23 mouse cellular contexts compared by ENCODE assay signal in genomic region chr13:112342971-112343627, GRCm38 (mm10). TPM values are rescaled to one million over a fixed set of nuclear protein-coding genes. Genes with fewer than 3 reads are reported as not detected.
DNase-seq lines count a peak whose midpoint lies in the region; ATAC-seq lines count a peak whose summit lies in the region.
"Had no signal": no experiment of that assay in that cellular context is flagged by ENCODE, and none has a peak within 500 bp of the region (broad histone marks: within the 10 kb centered on the region; RNA-seq: fewer than 3 reads in every experiment).

No protein-coding gene starts in this region.

- H3K4me3 ChIP-seq in liver, embryonic 11.5 days (ENCODE audit: low read depth, low read length): no peak overlapping the region
- H3K4me3 ChIP-seq: embryonic facial prominence, embryonic 13.5 days; heart, embryonic 10.5 days; hindbrain, embryonic 13.5 days; intestine, embryonic 15.5 days; limb, embryonic 13.5 days; liver, embryonic 15.5 days; neural tube, embryonic 15.5 days; stomach, embryonic 15.5 days had no signal

- no peak overlapping the region for H3K27ac ChIP-seq in liver, embryonic 11.5 days (ENCODE audit: low read depth, low read length)
- H3K27ac ChIP-seq: heart, embryonic 10.5 days; hindbrain, embryonic 13.5 days; intestine, embryonic 15.5 days; liver, embryonic 15.5 days; neural tube, embryonic 15.5 days; stomach, embryonic 15.5 days had no signal

- H3K36me3 ChIP-seq in liver, embryonic 11.5 days (ENCODE audit: control insufficient read depth, insufficient read depth, low read length): no peaks in the 10 kb centered on the region
- no peaks in the 10 kb centered on the region for H3K36me3 ChIP-seq in splenic B cell, adult 2 months (ENCODE audit: control insufficient read depth, insufficient read depth, low read length, poor library complexity, severe bottlenecking)
- H3K36me3 ChIP-seq: embryonic facial prominence, embryonic 13.5 days; heart, embryonic 10.5 days; hindbrain, embryonic 13.5 days; intestine, embryonic 15.5 days; limb, embryonic 13.5 days; liver, embryonic 15.5 days; neural tube, embryonic 15.5 days; stomach, embryonic 15.5 days had no signal

- no peaks in the 10 kb centered on the region for H3K27me3 ChIP-seq in liver, embryonic 11.5 days (replicated peaks; ENCODE audit: control insufficient read depth, insufficient read depth, low read length)
- no peaks in the 10 kb centered on the region for H3K27me3 ChIP-seq in splenic B cell, adult 2 months (ENCODE audit: control insufficient read depth, insufficient read depth, low read length, poor library complexity, severe bottlenecking)
- H3K27me3 ChIP-seq: embryonic facial prominence, embryonic 13.5 days; hindbrain, embryonic 13.5 days; intestine, embryonic 15.5 days; limb, embryonic 13.5 days; liver, embryonic 15.5 days; neural tube, embryonic 15.5 days; stomach, embryonic 15.5 days had no signal

- peak; percentile 17 for DNase-seq in liver
- DNase-seq in liver, embryonic 11.5 days (ENCODE audit: low spot score): no peak
- DNase-seq in splenic B cell, adult 2 months (ENCODE audit: low read depth, low spot score): peak; percentile 17
- DNase-seq in embryo, embryonic 11 days: no peak
- no peak for DNase-seq in embryo, embryonic 10 days (ENCODE audit: low spot score)
- DNase-seq: cerebellum, adult 2 months; heart, postnatal 14 days; kidney, adult 9 months; kidney, postnatal 4 days; lung, postnatal 10 days; right cerebral cortex, postnatal 25 days had no signal

- H3K9ac ChIP-seq in liver, embryonic 11.5 days (ENCODE audit: low read depth, low read length): no peak overlapping the region
- H3K9ac ChIP-seq: embryonic facial prominence, embryonic 13.5 days; hindbrain, embryonic 13.5 days; intestine, embryonic 15.5 days; limb, embryonic 13.5 days; liver, embryonic 15.5 days; neural tube, embryonic 15.5 days; stomach, embryonic 15.5 days had no signal

- no peak for ATAC-seq in liver, embryonic 11.5 days (replicated peaks; ENCODE audit: low FRiP score)
- peak; percentile 75 for ATAC-seq in CD4-positive, CD25-positive, alpha-beta regulatory T cell, adult 4 months
- peak; percentile 72 for ATAC-seq in activated CD4-positive, CD25-positive, alpha-beta regulatory T cell, adult 4 months
- ATAC-seq: forebrain, embryonic 16.5 days; intestine, embryonic 15.5 days; midbrain, embryonic 16.5 days had no signal

- 53% methylated on average over 5 of the region's 5 CpGs for WGBS in liver, embryonic 11.5 days

- H3K4me1 ChIP-seq in liver, embryonic 11.5 days (replicated peaks; ENCODE audit: control insufficient read depth, insufficient read depth, low read length): no peaks in the 10 kb centered on the region
- H3K4me1 ChIP-seq: liver, embryonic 15.5 days; neural tube, embryonic 15.5 days; stomach, embryonic 15.5 days had no signal

- no peak overlapping the region for H3K4me2 ChIP-seq in liver, embryonic 11.5 days
- H3K4me2 ChIP-seq: embryonic facial prominence, embryonic 13.5 days; hindbrain, embryonic 13.5 days; intestine, embryonic 15.5 days; limb, embryonic 13.5 days; liver, embryonic 15.5 days; neural tube, embryonic 15.5 days; stomach, embryonic 15.5 days had no signal

- no peaks in the 10 kb centered on the region for H3K9me3 ChIP-seq in liver, embryonic 11.5 days (ENCODE audit: control insufficient read depth, low read length)
- H3K9me3 ChIP-seq: embryonic facial prominence, embryonic 13.5 days; heart, embryonic 10.5 days; hindbrain, embryonic 13.5 days; intestine, embryonic 15.5 days; limb, embryonic 13.5 days; liver, embryonic 15.5 days; neural tube, embryonic 15.5 days; stomach, embryonic 15.5 days had no signal

RNA-seq across cellular contexts. Expression of gene Ankrd55, which starts 54.8 kb away (rescaled TPM):
- 0.11 and 0.40 TPM in 2 replicates for polyA plus RNA-seq in liver, embryonic 11.5 days (2014; fragmentation: Nextera tagmentation; extraction: Ambion mirVana)
- 10 to 100 TPM; 12.1 to 14.6 TPM for polyA plus RNA-seq in CD4-positive, CD25-positive, alpha-beta regulatory T cell, adult 4 months (2017; shearing (Covaris generic))
- polyA plus RNA-seq in activated CD4-positive, CD25-positive, alpha-beta regulatory T cell, adult 4 months (2017; shearing (Covaris generic)): 10 to 100 TPM in 1 of 2 experiments, 1 to 10 TPM in 1; 8.3 to 15.4 TPM
- polyA plus RNA-seq: heart, embryonic 10.5 days had no signal

Comparison
In these comparisons a context has a peak if more than half of its experiments do, and no peak if none do; other contexts are left out.
1. DNase-seq: peak in liver (single experiment) and splenic B cell, adult 2 months (single experiment); none in liver, embryonic 11.5 days (single experiment), embryo, embryonic 11 days (single experiment) and embryo, embryonic 10 days (single experiment).